ENCODE assay signal across 10 mouse cellular contexts in genomic region chr8:91991542-91992452, GRCm38 (mm10).
DNase-seq lines count a peak whose midpoint lies in the region; ATAC-seq and TF ChIP-seq lines count a peak whose summit lies in the region.
"Had no signal": no experiment of that assay in that cellular context is flagged by ENCODE, and none has a peak within 500 bp of the region (broad histone marks: within the 10 kb centered on the region; RNA-seq: fewer than 3 reads in every experiment).

No protein-coding gene starts in this region.

- ATAC-seq in kidney, embryonic 16.5 days (ENCODE audit: low FRiP score, low TSS enrichment), result no peak
- peak; percentile 58 for ATAC-seq in forebrain, embryonic 16.5 days
- ATAC-seq in intestine, embryonic 15.5 days, result no peak
- peak; percentile 49; the same call in 1 of the 2 replicates for ATAC-seq in neural tube, embryonic 12.5 days (ENCODE audit: low FRiP score, low read depth)

- H3K4me1 ChIP-seq in kidney, embryonic 16.5 days (ENCODE audit: insufficient read depth, low read length), result peaks cover 14% of the 10 kb centered on the region
- no peaks in the 10 kb centered on the region for H3K4me1 ChIP-seq in kidney, adult 2 months (ENCODE audit: control insufficient read depth, insufficient read depth, low read length)
- H3K4me1 ChIP-seq in forebrain, embryonic 16.5 days (replicated peaks; ENCODE audit: control insufficient read depth, insufficient read depth, low read length), result peaks cover 40% of the 10 kb centered on the region
- 0 out of 2 replicates have a peak, but pooled peaks cover 3% of the 10 kb centered on the region for H3K4me1 ChIP-seq in intestine, embryonic 15.5 days (replicated peaks)
- peaks cover 55% of the 10 kb centered on the region for H3K4me1 ChIP-seq in neural tube, embryonic 12.5 days

- TF ChIP-seq POLR2A in kidney, adult 2 months (IDR thresholded peaks at IDR 0.05; ENCODE audit: low read depth, low read length), result no peak

- no peak for TF ChIP-seq CTCF in kidney, adult 2 months (conservative IDR thresholded peaks at IDR 0.05; ENCODE audit: insufficient read depth, insufficient read length, low read depth, low read length)
- TF ChIP-seq CTCF in layer of hippocampus, adult 2 months (conservative IDR thresholded peaks at IDR 0.05), result no peak

- H3K27ac ChIP-seq in kidney, embryonic 16.5 days (ENCODE audit: low read length), result no peak overlapping the region
- H3K27ac ChIP-seq in kidney, adult 2 months (ENCODE audit: insufficient read depth, low read depth, low read length), result no peak overlapping the region
- no peak overlapping the region for H3K27ac ChIP-seq in forebrain, embryonic 16.5 days (ENCODE audit: low read length)
- H3K27ac ChIP-seq in intestine, embryonic 15.5 days, result no peak overlapping the region
- H3K27ac ChIP-seq in neural tube, embryonic 12.5 days, result no peak overlapping the region
- H3K27ac ChIP-seq in layer of hippocampus, adult 2 months, result no peak overlapping the region

- no peaks in the 10 kb centered on the region for H3K36me3 ChIP-seq in kidney, embryonic 16.5 days (ENCODE audit: insufficient read depth, low read length)
- H3K36me3 ChIP-seq in kidney, adult 2 months (ENCODE audit: control insufficient read depth, insufficient read depth, low read length), result no peaks in the 10 kb centered on the region
- H3K36me3 ChIP-seq in forebrain, embryonic 16.5 days (ENCODE audit: control insufficient read depth, insufficient read depth), result no peaks in the 10 kb centered on the region
- H3K36me3 ChIP-seq in intestine, embryonic 15.5 days, result no peaks in the 10 kb centered on the region
- no peaks in the 10 kb centered on the region for H3K36me3 ChIP-seq in neural tube, embryonic 12.5 days

- H3K4me3 ChIP-seq in kidney, embryonic 16.5 days (ENCODE audit: low read length), result no peak overlapping the region
- no peak overlapping the region for H3K4me3 ChIP-seq in kidney, adult 2 months (ENCODE audit: insufficient read depth, low read depth, low read length)
- peak overlapping the region; percentile 26 for H3K4me3 ChIP-seq in forebrain, embryonic 16.5 days (replicated peaks; ENCODE audit: low read length)
- H3K4me3 ChIP-seq in intestine, embryonic 15.5 days (replicated peaks), result no peak overlapping the region
- H3K4me3 ChIP-seq in neural tube, embryonic 12.5 days, result no peak overlapping the region
- no peak overlapping the region for H3K4me3 ChIP-seq in layer of hippocampus, adult 2 months

- peaks cover 55% of the 10 kb centered on the region for H3K27me3 ChIP-seq in kidney, embryonic 16.5 days (ENCODE audit: insufficient read depth, low read length)
- no peaks in the 10 kb centered on the region for H3K27me3 ChIP-seq in kidney, adult 2 months (replicated peaks; ENCODE audit: control insufficient read depth, insufficient read depth, low read length)
- H3K27me3 ChIP-seq in forebrain, embryonic 16.5 days (replicated peaks; ENCODE audit: control insufficient read depth, insufficient read depth, low read length), result peaks cover 14% of the 10 kb centered on the region
- H3K27me3 ChIP-seq in intestine, embryonic 15.5 days (replicated peaks), result peaks cover 4% of the 10 kb centered on the region; the same call in 1 of the 2 replicates
- H3K27me3 ChIP-seq in neural tube, embryonic 12.5 days (replicated peaks), result 0 out of 2 replicates have a peak, but pooled peaks cover 8% of the 10 kb centered on the region

- 0 out of 2 replicates have a peak overlapping the region, but pooled peaks have one; percentile 1 for H3K4me2 ChIP-seq in kidney, embryonic 16.5 days (replicated peaks; ENCODE audit: low read depth, low read length)
- H3K4me2 ChIP-seq in forebrain, embryonic 16.5 days (ENCODE audit: low read length), result peak overlapping the region; percentile 52
- H3K4me2 ChIP-seq in intestine, embryonic 15.5 days (replicated peaks), result peak overlapping the region; percentile 36; the same call in 1 of the 2 replicates
- H3K4me2 ChIP-seq in neural tube, embryonic 12.5 days (replicated peaks), result peak overlapping the region; percentile 42

- DNase-seq in kidney, adult 2 months, result no peak
- no peak for DNase-seq in thymus, postnatal 4 days
- no peak for DNase-seq in left cerebral cortex, adult 8-10 months (ENCODE audit: low spot score in 2 of 2)
- DNase-seq in layer of hippocampus, adult 2 months (ENCODE audit: low spot score in 2 of 2), result no peak
- DNase-seq: gastrocnemius, postnatal 36 days; lung, postnatal 14 days had no signal

- WGBS in kidney, embryonic 16.5 days, result 58% methylated on average over 25 of the region's 25 CpGs
- 61% methylated on average over 25 of the region's 25 CpGs for WGBS in kidney, adult 2 months
- 6% methylated on average over 25 of the region's 25 CpGs for WGBS in forebrain, embryonic 16.5 days
- WGBS in intestine, embryonic 15.5 days, result 49% methylated on average over 25 of the region's 25 CpGs
- WGBS in neural tube, embryonic 12.5 days, result 29% methylated on average over 25 of the region's 25 CpGs

- peaks cover 3% of the 10 kb centered on the region for H3K9me3 ChIP-seq in kidney, embryonic 16.5 days (ENCODE audit: low read length)
- H3K9me3 ChIP-seq in forebrain, embryonic 16.5 days (ENCODE audit: control insufficient read depth, low read length), result no peaks in the 10 kb centered on the region
- no peaks in the 10 kb centered on the region for H3K9me3 ChIP-seq in intestine, embryonic 15.5 days
- no peaks in the 10 kb centered on the region for H3K9me3 ChIP-seq in neural tube, embryonic 12.5 days

- no peak overlapping the region for H3K9ac ChIP-seq in kidney, embryonic 16.5 days (replicated peaks; ENCODE audit: low read length)
- H3K9ac ChIP-seq in forebrain, embryonic 16.5 days (replicated peaks; ENCODE audit: low read depth, low read length), result 0 out of 2 replicates have a peak overlapping the region, but pooled peaks have one; percentile 24
- no peak overlapping the region for H3K9ac ChIP-seq in intestine, embryonic 15.5 days
- no peak overlapping the region for H3K9ac ChIP-seq in neural tube, embryonic 12.5 days

Comparison
In these comparisons a context has a peak if more than half of its experiments do, and no peak if none do; other contexts are left out.
1. ATAC-seq: peak in forebrain, embryonic 16.5 days (single experiment) and neural tube, embryonic 12.5 days (single experiment); none in kidney, embryonic 16.5 days (single experiment) and intestine, embryonic 15.5 days (single experiment).
2. H3K4me2 ChIP-seq: peak in every context shown above with its lines; median percentile 52 in forebrain, embryonic 16.5 days; 42 in neural tube, embryonic 12.5 days; 36 in intestine, embryonic 15.5 days; 1 in kidney, embryonic 16.5 days.